In the genomic region with DNA sequence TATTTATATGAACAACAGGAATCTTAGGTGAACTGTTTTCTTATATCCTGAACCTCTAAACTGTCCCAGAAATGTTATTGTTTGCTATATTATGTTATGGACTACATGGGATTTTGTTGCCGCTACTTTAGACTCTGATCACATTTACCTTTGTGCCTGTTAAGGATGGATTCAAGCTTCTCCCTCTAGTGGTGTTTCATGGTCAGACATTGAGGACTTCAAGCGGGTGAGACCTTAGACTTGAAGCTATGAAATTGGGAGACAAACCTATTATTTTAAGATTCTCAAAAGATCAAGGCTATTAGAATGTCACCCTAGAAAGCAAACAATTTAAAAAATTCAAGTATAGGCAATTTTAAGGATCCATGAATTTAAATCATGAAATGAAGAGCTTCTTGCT, we compare ENCODE assay signal across 34 mouse cellular contexts.
A peak's percentile ranks its signal among the peaks of the same experiment; 100 is the strongest.
DNase-seq lines count a peak whose midpoint lies in the region; ATAC-seq and TF ChIP-seq lines count a peak whose summit lies in the region.
"Had no signal": no experiment of that assay in that cellular context is flagged by ENCODE, and none has a peak within 500 bp of the region (broad histone marks: within the 10 kb centered on the region; RNA-seq: fewer than 3 reads in every experiment).

No protein-coding gene starts in this region.

- WGBS in hindbrain, postnatal 0 days = 86% methylated on average over 2 of the region's 2 CpGs
- WGBS in hindbrain, embryonic 16.5 days = 84% methylated on average over 2 of the region's 2 CpGs
- 71% methylated on average over 2 of the region's 2 CpGs for WGBS in liver, postnatal 0 days (ENCODE audit: insufficient replicate concordance)
- WGBS in kidney, embryonic 15.5 days = 86% methylated on average over 2 of the region's 2 CpGs

- H3K36me3 ChIP-seq in hindbrain, postnatal 0 days (ENCODE audit: insufficient read depth, low read length) = no peaks in the 10 kb centered on the region
- H3K36me3 ChIP-seq in hindbrain, embryonic 16.5 days (ENCODE audit: control insufficient read depth, insufficient read depth, low read length) = no peaks in the 10 kb centered on the region
- no peaks in the 10 kb centered on the region for H3K36me3 ChIP-seq in liver, postnatal 0 days (replicated peaks; ENCODE audit: insufficient read depth, low read length)
- H3K36me3 ChIP-seq in E14TG2a.4 (ENCODE audit: insufficient read depth, low read length) = no peaks in the 10 kb centered on the region
- H3K36me3 ChIP-seq in kidney, embryonic 15.5 days = no peaks in the 10 kb centered on the region
- H3K36me3 ChIP-seq: embryonic facial prominence, embryonic 10.5 days; embryonic facial prominence, embryonic 15.5 days; heart, embryonic 13.5 days; limb, embryonic 12.5 days; midbrain, embryonic 10.5 days; midbrain, embryonic 15.5 days; neural tube, embryonic 12.5 days had no signal

- ATAC-seq in hindbrain, postnatal 0 days = no peak
- no peak for ATAC-seq in hindbrain, embryonic 16.5 days
- ATAC-seq in liver, postnatal 0 days = no peak
- ATAC-seq in kidney, embryonic 15.5 days (replicated peaks; ENCODE audit: low FRiP score) = no peak
- ATAC-seq: activated CD4-positive, CD25-positive, alpha-beta regulatory T cell, adult 4 months; forebrain, embryonic 14.5 days; midbrain, embryonic 15.5 days had no signal

- TF ChIP-seq EP300 in liver, postnatal 0 days (IDR thresholded peaks at IDR 0.05; ENCODE audit: low read depth) = no peak

- peak; percentile 36 for TF ChIP-seq CTCF in hindbrain, postnatal 0 days (IDR thresholded peaks at IDR 0.05; ENCODE audit: low read depth)
- peak; percentile 14; the same call in 1 of the 2 replicates for TF ChIP-seq CTCF in liver, postnatal 0 days (IDR thresholded peaks at IDR 0.05; ENCODE audit: low read depth)
- TF ChIP-seq CTCF in E14TG2a.4 (conservative IDR thresholded peaks at IDR 0.05; ENCODE audit: low read length) = peak; percentile 12; the same call in 1 of the 2 replicates

- no peak overlapping the region for H3K9ac ChIP-seq in hindbrain, postnatal 0 days (replicated peaks; ENCODE audit: low read length)
- no peak overlapping the region for H3K9ac ChIP-seq in hindbrain, embryonic 16.5 days (ENCODE audit: low read depth, low read length)
- H3K9ac ChIP-seq in liver, postnatal 0 days (replicated peaks) = no peak overlapping the region
- H3K9ac ChIP-seq in kidney, embryonic 15.5 days = no peak overlapping the region
- H3K9ac ChIP-seq: embryonic facial prominence, embryonic 15.5 days; heart, embryonic 13.5 days; hindbrain, embryonic 14.5 days; limb, embryonic 12.5 days; midbrain, embryonic 15.5 days; neural tube, embryonic 12.5 days had no signal

- no peaks in the 10 kb centered on the region for H3K27me3 ChIP-seq in hindbrain, postnatal 0 days (ENCODE audit: insufficient read depth, low read length)
- no peaks in the 10 kb centered on the region for H3K27me3 ChIP-seq in hindbrain, embryonic 16.5 days (replicated peaks; ENCODE audit: control insufficient read depth, insufficient read depth, low read length)
- H3K27me3 ChIP-seq in liver, postnatal 0 days (ENCODE audit: insufficient read depth, low read length) = no peaks in the 10 kb centered on the region
- H3K27me3 ChIP-seq in E14TG2a.4 (ENCODE audit: insufficient read depth, low read length) = no peaks in the 10 kb centered on the region
- H3K27me3 ChIP-seq in kidney, embryonic 15.5 days = no peaks in the 10 kb centered on the region
- H3K27me3 ChIP-seq: embryonic facial prominence, embryonic 15.5 days; heart, embryonic 13.5 days; limb, embryonic 12.5 days; midbrain, embryonic 15.5 days; neural tube, embryonic 12.5 days had no signal

- no peak overlapping the region for H3K27ac ChIP-seq in hindbrain, postnatal 0 days
- no peak overlapping the region for H3K27ac ChIP-seq in hindbrain, embryonic 16.5 days (ENCODE audit: low read depth, low read length)
- H3K27ac ChIP-seq in liver, postnatal 0 days (ENCODE audit: low read depth) = no peak overlapping the region
- H3K27ac ChIP-seq in kidney, embryonic 15.5 days = no peak overlapping the region
- H3K27ac ChIP-seq: embryonic facial prominence, embryonic 10.5 days; embryonic facial prominence, embryonic 15.5 days; heart, embryonic 13.5 days; hindbrain, embryonic 14.5 days; limb, embryonic 12.5 days; midbrain, embryonic 10.5 days; midbrain, embryonic 15.5 days; neural tube, embryonic 12.5 days had no signal

- H3K4me2 ChIP-seq in hindbrain, postnatal 0 days (ENCODE audit: low read depth, low read length) = no peak overlapping the region
- H3K4me2 ChIP-seq in hindbrain, embryonic 16.5 days (ENCODE audit: low read length) = no peak overlapping the region
- no peak overlapping the region for H3K4me2 ChIP-seq in liver, postnatal 0 days (ENCODE audit: low read depth, low read length)
- no peak overlapping the region for H3K4me2 ChIP-seq in kidney, embryonic 15.5 days
- H3K4me2 ChIP-seq: embryonic facial prominence, embryonic 15.5 days; heart, embryonic 13.5 days; hindbrain, embryonic 14.5 days; limb, embryonic 12.5 days; liver, embryonic 11.5 days; midbrain, embryonic 15.5 days; neural tube, embryonic 12.5 days had no signal

- H3K4me1 ChIP-seq in hindbrain, postnatal 0 days (ENCODE audit: insufficient read depth, low read length) = no peaks in the 10 kb centered on the region
- no peaks in the 10 kb centered on the region for H3K4me1 ChIP-seq in hindbrain, embryonic 16.5 days (ENCODE audit: control insufficient read depth, insufficient read depth, low read depth, low read length)
- no peaks in the 10 kb centered on the region for H3K4me1 ChIP-seq in liver, postnatal 0 days (ENCODE audit: insufficient read depth)
- no peaks in the 10 kb centered on the region for H3K4me1 ChIP-seq in E14TG2a.4 (replicated peaks; ENCODE audit: low read depth, low read length)
- H3K4me1 ChIP-seq in kidney, embryonic 15.5 days = no peaks in the 10 kb centered on the region
- H3K4me1 ChIP-seq: embryonic facial prominence, embryonic 10.5 days; embryonic facial prominence, embryonic 15.5 days; heart, embryonic 13.5 days; limb, embryonic 12.5 days; midbrain, embryonic 10.5 days; midbrain, embryonic 15.5 days; neural tube, embryonic 12.5 days had no signal

- H3K9me3 ChIP-seq in hindbrain, postnatal 0 days (ENCODE audit: low read length) = no peaks in the 10 kb centered on the region
- no peaks in the 10 kb centered on the region for H3K9me3 ChIP-seq in hindbrain, embryonic 16.5 days (ENCODE audit: control insufficient read depth, low read length)
- H3K9me3 ChIP-seq in liver, postnatal 0 days (ENCODE audit: low read length) = no peaks in the 10 kb centered on the region
- no peaks in the 10 kb centered on the region for H3K9me3 ChIP-seq in E14TG2a.4 (ENCODE audit: low read length)
- no peaks in the 10 kb centered on the region for H3K9me3 ChIP-seq in kidney, embryonic 15.5 days (replicated peaks)
- H3K9me3 ChIP-seq: embryonic facial prominence, embryonic 10.5 days; embryonic facial prominence, embryonic 15.5 days; heart, embryonic 13.5 days; limb, embryonic 12.5 days; midbrain, embryonic 10.5 days; midbrain, embryonic 15.5 days; neural tube, embryonic 12.5 days had no signal

- no peak for DNase-seq in hindbrain, postnatal 0 days (ENCODE audit: low spot score)
- DNase-seq in liver, postnatal 0 days = no peak
- DNase-seq in liver (no peak), R1 (ENCODE audit: low read depth, low spot score) (peak; percentile 21)
- no peak for DNase-seq in heart, adult 8-10 months (ENCODE audit: low spot score)
- DNase-seq: adrenal gland, adult 2 months; adrenal gland, postnatal 36 days; cerebellum, adult 2 months; cerebellum, postnatal 14 days; gastrocnemius, postnatal 25 days; heart, adult 18-20 months; heart, postnatal 10 days; kidney, adult 9 months; kidney, postnatal 25 days; lung, postnatal 14 days; right cerebral cortex, adult 18-20 months; spleen, adult 18-20 months; thymus, adult 18-20 months; thymus, postnatal 25 days had no signal

- H3K4me3 ChIP-seq in hindbrain, postnatal 0 days (ENCODE audit: low read length) = no peak overlapping the region
- H3K4me3 ChIP-seq in hindbrain, embryonic 16.5 days (ENCODE audit: low read length) = no peak overlapping the region
- H3K4me3 ChIP-seq in liver, postnatal 0 days (ENCODE audit: low read depth, low read length) = no peak overlapping the region
- H3K4me3 ChIP-seq in E14TG2a.4 (replicated peaks; ENCODE audit: low read length) = no peak overlapping the region
- no peak overlapping the region for H3K4me3 ChIP-seq in kidney, embryonic 15.5 days (replicated peaks)
- H3K4me3 ChIP-seq: embryonic facial prominence, embryonic 10.5 days; embryonic facial prominence, embryonic 15.5 days; heart, embryonic 13.5 days; limb, embryonic 12.5 days; midbrain, embryonic 10.5 days; midbrain, embryonic 15.5 days; myocyte; neural tube, embryonic 12.5 days had no signal
